Mouse (Mus musculus) left cerebral cortex, postnatal 14 days (tissue): ENCODE measurements around the gene A430078G23Rik. TPM values are rescaled to one million over a fixed set of nuclear protein-coding genes. Genes with fewer than 3 reads are reported as not detected.

Experiments
- DNase-seq, 2 experiments: peaks; one replicate each; pipeline ENCODE4 v3.0.0; 2021 to 2022; ENCODE audit warnings: low spot score in 2 of 2, mixed read lengths in 1 of 2
- intact Hi-C: fragments of 180-260 bp; cut with DNase I; formaldehyde crosslinking; loops from one replicate; pipeline ENCODE4 v1.15.1; 2025
- total RNA-seq, 2 experiments: library from RNA; stranded (reverse); gene quantifications; 2 replicates each; pipeline ENCODE4 v1.2.3; 2021

Gene A430078G23Rik
- total RNA-seq, 2 experiments from 2014 or later: not detected

DNA sequence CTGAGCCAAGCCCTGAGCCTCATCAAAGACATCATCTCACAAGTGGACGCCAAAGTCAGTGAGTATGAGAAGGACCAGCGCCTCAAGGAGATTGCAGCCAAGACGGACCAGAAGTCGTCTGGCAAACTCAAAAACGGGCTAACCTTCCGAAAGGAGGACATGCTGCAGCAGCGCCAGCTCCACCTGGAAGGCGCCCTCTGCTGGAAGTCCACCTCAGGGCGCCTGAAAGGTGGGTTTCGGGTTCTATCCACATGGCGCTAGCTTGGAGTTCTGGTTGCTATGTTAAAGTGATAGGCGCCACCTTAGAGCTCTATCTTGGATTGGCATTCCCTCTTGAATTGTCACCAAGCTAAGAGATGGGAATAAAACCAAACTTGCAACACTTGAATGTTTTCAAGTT lies 86.3 kb downstream of the A430078G23Rik start:
- DNase-seq: no peak

More for the DNA sequence above, 86.3 kb downstream of the A430078G23Rik start:
- intact Hi-C loops: no loop called here

Other genes with a start within 250 kb of the A430078G23Rik start
- 10 to 100 TPM; 45.3 to 48.9 TPM for gene Insr, start 73.8 kb upstream of the A430078G23Rik start, total RNA-seq
- gene Arhgef18, start 39.6 kb downstream of the A430078G23Rik start, total RNA-seq: 10 to 100 TPM; 38.1 to 40.7 TPM
- gene Pex11g, start 114.3 kb downstream of the A430078G23Rik start, total RNA-seq: 1 to 10 TPM in 1 of 2 experiments, under 1 TPM in 1; 0.74 to 1.2 TPM
- gene Tex45, start 117.4 kb downstream of the A430078G23Rik start, total RNA-seq: under 1 TPM; 0.21 to 0.53 TPM
- gene Zfp358, start 139.7 kb downstream of the A430078G23Rik start, total RNA-seq: 10 to 100 TPM; 25.3 to 26.4 TPM
- gene Mcoln1, start 147.0 kb downstream of the A430078G23Rik start, total RNA-seq: 10 to 100 TPM; 79.9 to 81.5 TPM
- gene Pnpla6, start 162.0 kb downstream of the A430078G23Rik start, total RNA-seq: 10 to 100 TPM; 70.2 to 74.8 TPM
- gene C330021F23Rik, start 214.6 kb downstream of the A430078G23Rik start, total RNA-seq: not detected
- 10 to 100 TPM; 45.8 to 45.9 TPM for gene Camsap3, start 233.9 kb downstream of the A430078G23Rik start, total RNA-seq